Mouse (Mus musculus) testis, adult 2 months (tissue): ENCODE measurements at regions not wholly inside any gene's neighbourhood (a gene's known extent, or its start where the extent isn't known, plus 50 kb on each side); places are given as distances from the start of the nearest gene placed in this dataset.

Experiments used
- H3K27ac ChIP-seq: fragments of 200-500 bp; 2 replicates; pipeline ENCODE4 v1.5.1; 2012; ENCODE audit warnings: low read depth, low read length; ENCODE audit not compliant: control insufficient read depth, insufficient read depth
- H3K27me3 ChIP-seq: fragments of 200-500 bp; 2 replicates; pipeline ENCODE4 v1.6.1; 2012; ENCODE audit warnings: mild to moderate bottlenecking, low read length, moderate library complexity; ENCODE audit not compliant: control insufficient read depth, insufficient read depth
- H3K36me3 ChIP-seq: fragments of 200-500 bp; 2 replicates; pipeline ENCODE4 v1.6.1; 2012; ENCODE audit warnings: mild to moderate bottlenecking, low read length; ENCODE audit not compliant: control insufficient read depth, insufficient read depth
- H3K4me1 ChIP-seq: fragments of 200-500 bp; 2 replicates; pipeline ENCODE4 v1.6.1; 2012; ENCODE audit warnings: low read length; ENCODE audit not compliant: control insufficient read depth, insufficient read depth
- H3K4me3 ChIP-seq: fragments of 200-500 bp; 2 replicates; pipeline ENCODE4 v1.5.1; 2012; ENCODE audit warnings: low read depth, mild to moderate bottlenecking, low read length, moderate library complexity, mixed read lengths; ENCODE audit not compliant: control insufficient read depth
- CTCF ChIP-seq: fragments of 200-500 bp; IDR thresholded peaks from 2 replicates; pipeline ENCODE4 v1.5.1; 2012; ENCODE audit warnings: low read depth, mild to moderate bottlenecking, inconsistent platforms, low read length, moderate library complexity; ENCODE audit not compliant: control insufficient read depth, insufficient read depth, insufficient replicate concordance
- POLR2A ChIP-seq: fragments of 200-500 bp; IDR thresholded peaks from 2 replicates; pipeline ENCODE4 v1.6.1; 2012; ENCODE audit warnings: low read depth, mild to moderate bottlenecking, inconsistent platforms, low read length, moderate library complexity; ENCODE audit not compliant: control insufficient read depth

DNA sequence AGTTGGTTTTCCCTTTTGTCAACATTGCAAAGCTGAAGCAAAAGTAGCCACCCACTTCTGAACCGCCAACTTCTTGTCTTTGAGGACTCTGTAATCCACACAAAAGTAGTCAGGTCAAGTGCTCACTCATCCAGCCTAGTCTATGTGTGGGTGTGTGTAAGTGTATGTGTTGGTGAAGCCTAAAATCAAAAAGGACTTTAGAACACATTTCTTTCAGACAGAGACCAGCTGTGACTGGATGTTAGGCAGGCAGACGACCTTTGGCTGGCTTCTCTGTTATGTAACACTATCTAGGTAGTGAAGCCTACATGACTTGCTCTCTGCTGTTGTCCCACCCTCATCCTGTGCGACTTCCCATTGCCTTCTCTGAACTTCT, 67.3 kb upstream of the Sesn3 start:
- TF ChIP-seq POLR2A (no peak), CTCF (no peak)
- H3K4me3 ChIP-seq: no peak overlapping the region
- no peaks in the 10 kb centered on the region for H3K27me3 ChIP-seq
- H3K27ac ChIP-seq: no peak overlapping the region
- H3K36me3 ChIP-seq: no peaks in the 10 kb centered on the region
- no peaks in the 10 kb centered on the region for H3K4me1 ChIP-seq

DNA sequence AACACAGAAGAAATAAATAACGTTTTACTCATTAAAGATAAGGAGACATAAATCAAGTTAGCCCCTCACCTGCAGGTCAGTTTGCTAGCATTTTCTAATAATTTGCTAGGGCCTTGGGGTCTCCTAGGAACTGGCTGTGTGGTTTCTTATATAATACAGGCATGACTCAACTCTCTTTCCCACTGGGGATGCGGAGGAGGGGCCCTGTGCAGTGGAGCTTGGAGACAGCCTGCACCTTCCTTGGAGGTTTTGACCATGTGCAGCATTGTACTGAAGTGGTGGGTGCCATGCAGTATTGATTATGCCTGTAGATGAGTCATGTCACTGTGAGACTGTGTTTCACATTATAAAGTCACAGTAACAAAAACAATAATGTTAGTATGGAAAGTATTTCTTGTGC, 61.6 kb upstream of the Sesn3 start:
- no peak overlapping the region for H3K27ac ChIP-seq
- no peaks in the 10 kb centered on the region for H3K36me3 ChIP-seq
- no peak for TF ChIP-seq CTCF
- no peak for TF ChIP-seq POLR2A
- H3K4me1 ChIP-seq: no peaks in the 10 kb centered on the region
- no peak overlapping the region for H3K4me3 ChIP-seq
- no peaks in the 10 kb centered on the region for H3K27me3 ChIP-seq

DNA sequence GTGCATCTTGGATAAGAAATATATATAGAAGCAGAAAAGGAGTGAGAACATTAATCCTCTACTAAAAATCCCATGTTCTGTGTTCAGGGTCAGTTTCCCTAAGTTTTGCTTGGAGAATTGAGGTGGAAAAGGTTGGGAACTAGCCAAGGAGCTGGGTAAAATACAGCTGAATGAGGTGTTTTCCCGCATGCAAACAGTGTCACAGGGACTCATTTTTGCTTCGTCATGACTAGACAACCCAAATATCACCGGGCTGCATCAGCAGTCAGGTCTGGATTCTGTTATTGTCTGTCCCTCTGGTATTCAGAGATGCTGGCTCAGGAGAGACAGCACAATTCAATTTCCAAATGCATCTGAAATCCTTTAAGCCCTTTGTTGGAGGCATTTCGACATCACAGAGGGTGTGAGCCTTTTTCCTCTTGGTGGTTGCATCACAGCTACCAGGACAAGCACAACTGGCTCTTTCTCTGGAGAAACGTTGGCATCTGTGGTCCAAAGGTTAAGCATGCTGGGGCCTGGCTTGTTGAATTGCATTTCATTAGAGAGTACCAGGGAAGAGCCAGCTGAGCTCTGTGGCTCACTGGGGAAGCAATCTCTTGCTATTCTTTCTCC, 59.6 kb upstream of the Sesn3 start:
- no peak for TF ChIP-seq POLR2A
- no peak for TF ChIP-seq CTCF
- Histone ChIP-seq H3K4me1 (no peaks in the 10 kb centered on the region), H3K36me3 (no peaks in the 10 kb centered on the region), H3K27me3 (no peaks in the 10 kb centered on the region), H3K27ac (no peak overlapping the region), H3K4me3 (no peak overlapping the region)

- TF ChIP-seq CTCF: no peak
- TF ChIP-seq POLR2A: no peak
- Histone ChIP-seq H3K27me3 (no peaks in the 10 kb centered on the region), H3K27ac (no peak overlapping the region), H3K4me3 (no peak overlapping the region), H3K4me1 (no peaks in the 10 kb centered on the region), H3K36me3 (no peaks in the 10 kb centered on the region)
Measured at GRCm38 (mm10) chr9:14215961-14216360, 58.9 kb upstream of the Sesn3 start.

DNA sequence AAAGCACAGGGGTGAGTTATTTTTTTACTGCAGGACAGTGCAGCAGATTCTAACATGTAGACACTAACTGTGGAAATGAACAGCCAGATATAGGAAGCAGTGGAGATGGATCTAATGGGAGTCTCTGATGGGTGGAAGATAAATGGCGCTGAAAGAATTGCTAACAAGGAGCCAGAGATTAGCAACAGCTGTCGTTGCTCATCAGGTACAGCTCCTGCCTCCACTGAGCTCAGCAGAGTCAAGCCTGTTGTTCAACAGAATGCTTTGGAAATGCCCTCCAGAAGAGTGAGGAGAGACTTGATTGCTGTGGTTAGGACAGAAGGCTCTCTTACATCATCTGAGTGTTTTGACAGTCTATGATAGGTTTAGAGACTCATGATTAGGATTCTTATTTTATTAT, 51.9 kb upstream of the Sesn3 start:
- no peak overlapping the region for H3K27ac ChIP-seq
- no peaks in the 10 kb centered on the region for H3K36me3 ChIP-seq
- H3K4me3 ChIP-seq: no peak overlapping the region
- H3K27me3 ChIP-seq: no peaks in the 10 kb centered on the region
- no peaks in the 10 kb centered on the region for H3K4me1 ChIP-seq
- no peak for TF ChIP-seq CTCF
- no peak for TF ChIP-seq POLR2A
